Mouse (Mus musculus) thymus, adult 2 months (tissue): ENCODE measurements around the gene Smyd1.

Experiments
- CTCF ChIP-seq: fragments of 200-500 bp; IDR thresholded peaks from 2 replicates; pipeline ENCODE4 v1.5.1; 2012; ENCODE audit warnings: mild to moderate bottlenecking, control low read depth, low read length, moderate library complexity, borderline replicate concordance; ENCODE audit not compliant: control insufficient read depth, poor library complexity, insufficient read depth; ENCODE audit errors: extremely low read depth
- POLR2A ChIP-seq: fragments of 200-500 bp; IDR thresholded peaks from 2 replicates; pipeline ENCODE4 v1.6.1; 2012; ENCODE audit warnings: mild to moderate bottlenecking, low read length, control low read depth, moderate library complexity; ENCODE audit not compliant: control insufficient read depth, poor library complexity, insufficient read depth; ENCODE audit errors: extremely low read depth

GRCm38 (mm10) chr6:71332236-71332965 lies 10.4 kb upstream of the Smyd1 start:
- TF ChIP-seq CTCF (no peak), POLR2A (no peak)
